Mouse (Mus musculus): ENCODE measurements around the gene Gli1. TPM values are rescaled to one million over a fixed set of nuclear protein-coding genes. Genes with fewer than 3 reads are reported as not detected.

The Gli1 gene
- under 1 TPM; 0.91 to 0.96 TPM for total RNA-seq (2021)
- polyA plus RNA-seq (2012; rRNA removed), result 2.4 and 3.2 TPM in 2 replicates
- long read RNA-seq, result 0 reads

- Histone ChIP-seq H3K9ac (ENCODE audit: low read depth, low read length) (no peak within 1 kb of the TSS), H3K4me3 (peak within 1 kb of the TSS; percentile 39), H3K27ac (peak within 1 kb of the TSS; percentile 15; the same call in 1 of the 2 replicates), H3K4me1 (ENCODE audit: control insufficient read depth, insufficient read depth, low read length) (peaks cover 2% of the 10 kb centered on the region; the same call in 1 of the 2 replicates), H3K27me3 (ENCODE audit: control insufficient read depth, insufficient read depth, low read length) (no peaks in the 10 kb centered on the region; the same call in 1 of the 2 replicates), H3K36me3 (ENCODE audit: control insufficient read depth, insufficient read depth, low read length) (no peaks in the 10 kb centered on the region), H3K79me2 (replicated peaks; ENCODE audit: control insufficient read depth, insufficient read depth, low read length) (no peaks in the 10 kb centered on the region)
- intact Hi-C loops (cut with DNase I), result loop anchor here (5.0 kb wide), 1 partner anchor 165 kb away; no protein-coding TSS in a partner anchor
- WGBS, result 2% methylated on average over 29 of the region's 29 CpGs
- peak; percentile 81 to 88 for DNase-seq
- TF ChIP-seq EP300 (IDR thresholded peaks at IDR 0.05; ENCODE audit: insufficient read depth, low read depth, low read length), result peak; percentile 76; the same call in 1 of the 2 replicates
- TF ChIP-seq CTCF (IDR thresholded peaks at IDR 0.05), result peak; percentile 97
- TF ChIP-seq POLR2A (IDR thresholded peaks at IDR 0.05; ENCODE audit: insufficient read depth, low read depth, low read length), result no peak
Observed at GRCm38 (mm10) chr10:127341891-127342639, at the start of gene Gli1. Gene Gli1, minus strand, starts transcription at chr10:127341974.

- Histone ChIP-seq H3K79me2 (replicated peaks; ENCODE audit: control insufficient read depth, insufficient read depth, low read length) (peaks cover 4% of the 10 kb centered on the region), H3K4me1 (ENCODE audit: control insufficient read depth, insufficient read depth, low read length) (peaks cover 4% of the 10 kb centered on the region), H3K4me3 (peak overlapping the region; percentile 68; the same call in 1 of the 2 replicates), H3K9ac (ENCODE audit: low read depth, low read length) (peak overlapping the region; percentile 31; the same call in 1 of the 2 replicates), H3K27ac (peak overlapping the region; percentile 88), H3K27me3 (ENCODE audit: control insufficient read depth, insufficient read depth, low read length) (no peaks in the 10 kb centered on the region), H3K36me3 (ENCODE audit: control insufficient read depth, insufficient read depth, low read length) (peaks cover 3% of the 10 kb centered on the region; the same call in 1 of the 2 replicates)
- no peak for TF ChIP-seq EP300 (IDR thresholded peaks at IDR 0.05; ENCODE audit: insufficient read depth, low read depth, low read length)
- TF ChIP-seq POLR2A (IDR thresholded peaks at IDR 0.05; ENCODE audit: insufficient read depth, low read depth, low read length), result no peak
- no peak for TF ChIP-seq CTCF (IDR thresholded peaks at IDR 0.05)
- WGBS, result 53% methylated on average over 2 of the region's 2 CpGs
- intact Hi-C loops (cut with DNase I), result loop anchor here (5.0 kb wide), 1 partner anchor 46 kb away; no protein-coding TSS in a partner anchor
- DNase-seq, result no peak
Observed at GRCm38 (mm10) chr10:127381743-127382134, 40.0 kb upstream of the Gli1 start.

GRCm38 (mm10) chr10:127380767-127381742 lies 39.3 kb upstream of the Gli1 start:
- peaks cover 3% of the 10 kb centered on the region; the same call in 1 of the 2 replicates for H3K36me3 ChIP-seq (ENCODE audit: control insufficient read depth, insufficient read depth, low read length)
- intact Hi-C loops (cut with DNase I), result loop anchor here (5.0 kb wide), 1 partner anchor 46 kb away; no protein-coding TSS in a partner anchor
- TF ChIP-seq POLR2A (IDR thresholded peaks at IDR 0.05; ENCODE audit: insufficient read depth, low read depth, low read length) (0 out of 2 replicates have a peak, but pooled peaks have one; percentile 34), CTCF (IDR thresholded peaks at IDR 0.05) (peak; percentile 52), EP300 (IDR thresholded peaks at IDR 0.05; ENCODE audit: insufficient read depth, low read depth, low read length) (no peak)
- H3K4me3 ChIP-seq, result peak overlapping the region; percentile 81
- no peaks in the 10 kb centered on the region for H3K27me3 ChIP-seq (ENCODE audit: control insufficient read depth, insufficient read depth, low read length)
- peak overlapping the region; percentile 94 for H3K27ac ChIP-seq
- H3K9ac ChIP-seq (ENCODE audit: low read depth, low read length), result peak overlapping the region; percentile 86
- peak; percentile 82 to 84 for DNase-seq
- peaks cover 3% of the 10 kb centered on the region for H3K79me2 ChIP-seq (replicated peaks; ENCODE audit: control insufficient read depth, insufficient read depth, low read length)
- WGBS, result 18% methylated on average over 53 of the region's 79 CpGs
- H3K4me1 ChIP-seq (ENCODE audit: control insufficient read depth, insufficient read depth, low read length), result peaks cover 4% of the 10 kb centered on the region

- no peak; the same call in 1 of the 2 replicates for TF ChIP-seq POLR2A (IDR thresholded peaks at IDR 0.05; ENCODE audit: insufficient read depth, low read depth, low read length)
- TF ChIP-seq CTCF (IDR thresholded peaks at IDR 0.05), result no peak
- TF ChIP-seq EP300 (IDR thresholded peaks at IDR 0.05; ENCODE audit: insufficient read depth, low read depth, low read length), result no peak
- peak within 1 kb of the TSS; percentile 94 for H3K27ac ChIP-seq
- under 1% methylated on average over 51 of the region's 53 CpGs for WGBS
- peak within 1 kb of the TSS; percentile 81 for H3K4me3 ChIP-seq
- H3K27me3 ChIP-seq (ENCODE audit: control insufficient read depth, insufficient read depth, low read length), result no peaks in the 10 kb centered on the region
- DNase-seq, result peak; percentile 91 to 95
- intact Hi-C loops (cut with DNase I), result loop anchor here (5.0 kb wide), 1 partner anchor 47 kb away; no protein-coding TSS in a partner anchor
- H3K36me3 ChIP-seq (ENCODE audit: control insufficient read depth, insufficient read depth, low read length), result peaks cover 3% of the 10 kb centered on the region; the same call in 1 of the 2 replicates
- H3K79me2 ChIP-seq (replicated peaks; ENCODE audit: control insufficient read depth, insufficient read depth, low read length), result peaks cover 3% of the 10 kb centered on the region
- H3K9ac ChIP-seq (ENCODE audit: low read depth, low read length), result peak within 1 kb of the TSS; percentile 96
- H3K4me1 ChIP-seq (ENCODE audit: control insufficient read depth, insufficient read depth, low read length), result peaks cover 4% of the 10 kb centered on the region
Observed at GRCm38 (mm10) chr10:127380251-127380691, 38.5 kb upstream of the Gli1 start, which contains the start of gene R3hdm2. Gene R3hdm2, plus strand, starts transcription at chr10:127380327.

GRCm38 (mm10) chr10:127379654-127380053 lies 37.9 kb upstream of the Gli1 start:
- H3K4me3 ChIP-seq, result peak overlapping the region; percentile 81; the same call in 1 of the 2 replicates
- no peak for DNase-seq
- peaks cover 3% of the 10 kb centered on the region; the same call in 1 of the 2 replicates for H3K36me3 ChIP-seq (ENCODE audit: control insufficient read depth, insufficient read depth, low read length)
- 69% methylated on average over 8 of the region's 8 CpGs for WGBS
- no peaks in the 10 kb centered on the region for H3K27me3 ChIP-seq (ENCODE audit: control insufficient read depth, insufficient read depth, low read length)
- peaks cover 4% of the 10 kb centered on the region for H3K4me1 ChIP-seq (ENCODE audit: control insufficient read depth, insufficient read depth, low read length)
- peaks cover 3% of the 10 kb centered on the region for H3K79me2 ChIP-seq (replicated peaks; ENCODE audit: control insufficient read depth, insufficient read depth, low read length)
- H3K27ac ChIP-seq, result peak overlapping the region; percentile 94; the same call in 1 of the 2 replicates
- TF ChIP-seq EP300 (IDR thresholded peaks at IDR 0.05; ENCODE audit: insufficient read depth, low read depth, low read length), result no peak
- no peak overlapping the region for H3K9ac ChIP-seq (ENCODE audit: low read depth, low read length)
- intact Hi-C loops (cut with DNase I), result loop anchor here (5.0 kb wide), 1 partner anchor 48 kb away; no protein-coding TSS in a partner anchor

All from heart, adult 2 months (tissue).